Mouse (Mus musculus) testis, adult 2 months (tissue): ENCODE results near the gene Alox5ap. TPM values are rescaled to one million over a fixed set of nuclear protein-coding genes. Genes with fewer than 3 reads are reported as not detected.
A peak's percentile ranks its signal among the peaks of the same experiment; 100 is the strongest.

Experiments
- H3K27ac ChIP-seq: fragments of 200-500 bp; 2 replicates; pipeline ENCODE4 v1.5.1; 2012; ENCODE audit warnings: low read depth, low read length; ENCODE audit not compliant: control insufficient read depth, insufficient read depth
- H3K27me3 ChIP-seq: fragments of 200-500 bp; 2 replicates; pipeline ENCODE4 v1.6.1; 2012; ENCODE audit warnings: mild to moderate bottlenecking, low read length, moderate library complexity; ENCODE audit not compliant: control insufficient read depth, insufficient read depth
- H3K36me3 ChIP-seq: fragments of 200-500 bp; 2 replicates; pipeline ENCODE4 v1.6.1; 2012; ENCODE audit warnings: mild to moderate bottlenecking, low read length; ENCODE audit not compliant: control insufficient read depth, insufficient read depth
- H3K4me1 ChIP-seq: fragments of 200-500 bp; 2 replicates; pipeline ENCODE4 v1.6.1; 2012; ENCODE audit warnings: low read length; ENCODE audit not compliant: control insufficient read depth, insufficient read depth
- H3K4me3 ChIP-seq: fragments of 200-500 bp; 2 replicates; pipeline ENCODE4 v1.5.1; 2012; ENCODE audit warnings: low read depth, mild to moderate bottlenecking, low read length, moderate library complexity, mixed read lengths; ENCODE audit not compliant: control insufficient read depth
- CTCF ChIP-seq: fragments of 200-500 bp; IDR thresholded peaks from 2 replicates; pipeline ENCODE4 v1.5.1; 2012; ENCODE audit warnings: low read depth, mild to moderate bottlenecking, inconsistent platforms, low read length, moderate library complexity; ENCODE audit not compliant: control insufficient read depth, insufficient read depth, insufficient replicate concordance
- POLR2A ChIP-seq: fragments of 200-500 bp; IDR thresholded peaks from 2 replicates; pipeline ENCODE4 v1.6.1; 2012; ENCODE audit warnings: low read depth, mild to moderate bottlenecking, inconsistent platforms, low read length, moderate library complexity; ENCODE audit not compliant: control insufficient read depth
- polyA plus RNA-seq: library from polyadenylated mRNA; depleted of rRNA; stranded (reverse); fragments of >200 nt; gene quantifications from 2 replicates; pipeline ENCODE4 v1.2.3, GENCODE M21; 2012

Gene Alox5ap
- polyA plus RNA-seq, 1 experiment = 4.0 TPM

GRCm38 (mm10) chr5:149316926-149317325 lies 52.4 kb downstream of the Alox5ap start:
- TF ChIP-seq POLR2A (no peak), CTCF (no peak)
- Histone ChIP-seq H3K4me1 (peaks cover 21% of the 10 kb centered on the region), H3K36me3 (no peaks in the 10 kb centered on the region), H3K27me3 (no peaks in the 10 kb centered on the region), H3K4me3 (peak overlapping the region; percentile 10), H3K27ac (no peak overlapping the region)

DNA sequence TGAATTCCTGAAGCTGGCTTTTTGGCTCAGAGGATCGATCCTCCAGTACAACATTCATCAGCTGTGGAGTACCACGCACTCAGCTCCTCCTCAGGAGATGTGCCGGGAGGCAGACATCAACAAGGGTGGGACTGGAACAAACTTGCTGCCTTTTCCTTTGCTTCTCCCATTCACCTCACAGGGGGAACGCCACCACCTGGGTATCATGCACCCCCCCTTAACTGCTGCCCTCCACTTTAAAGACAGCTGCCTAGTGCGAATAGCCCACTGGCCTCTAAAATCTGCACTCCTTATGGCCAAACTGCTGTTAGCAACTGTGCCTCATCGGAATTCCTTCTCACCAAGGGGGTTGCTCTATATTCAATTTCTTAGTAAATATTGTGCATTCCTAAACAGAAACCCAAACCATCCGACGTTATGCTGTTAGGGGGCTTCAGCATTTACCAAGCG lies 55.3 kb downstream of the Alox5ap start:
- Histone ChIP-seq H3K27ac (peak overlapping the region; percentile 60), H3K4me3 (no peak overlapping the region), H3K36me3 (no peaks in the 10 kb centered on the region), H3K4me1 (peaks cover 19% of the 10 kb centered on the region), H3K27me3 (no peaks in the 10 kb centered on the region)
- no peak for TF ChIP-seq CTCF

GRCm38 (mm10) chr5:149320534-149321482 lies 56.2 kb downstream of the Alox5ap start:
- H3K27ac ChIP-seq = peak overlapping the region; percentile 60
- H3K4me1 ChIP-seq = peaks cover 19% of the 10 kb centered on the region
- H3K4me3 ChIP-seq = no peak overlapping the region
- TF ChIP-seq POLR2A (no peak), CTCF (no peak)
- no peaks in the 10 kb centered on the region for H3K27me3 ChIP-seq
- no peaks in the 10 kb centered on the region for H3K36me3 ChIP-seq

- no peak overlapping the region for H3K27ac ChIP-seq
- TF ChIP-seq POLR2A = no peak
- no peak for TF ChIP-seq CTCF
- H3K4me3 ChIP-seq = no peak overlapping the region
These were observed 57.6 kb downstream of the Alox5ap start for GRCm38 (mm10) chr5:149321909-149322841.

DNA sequence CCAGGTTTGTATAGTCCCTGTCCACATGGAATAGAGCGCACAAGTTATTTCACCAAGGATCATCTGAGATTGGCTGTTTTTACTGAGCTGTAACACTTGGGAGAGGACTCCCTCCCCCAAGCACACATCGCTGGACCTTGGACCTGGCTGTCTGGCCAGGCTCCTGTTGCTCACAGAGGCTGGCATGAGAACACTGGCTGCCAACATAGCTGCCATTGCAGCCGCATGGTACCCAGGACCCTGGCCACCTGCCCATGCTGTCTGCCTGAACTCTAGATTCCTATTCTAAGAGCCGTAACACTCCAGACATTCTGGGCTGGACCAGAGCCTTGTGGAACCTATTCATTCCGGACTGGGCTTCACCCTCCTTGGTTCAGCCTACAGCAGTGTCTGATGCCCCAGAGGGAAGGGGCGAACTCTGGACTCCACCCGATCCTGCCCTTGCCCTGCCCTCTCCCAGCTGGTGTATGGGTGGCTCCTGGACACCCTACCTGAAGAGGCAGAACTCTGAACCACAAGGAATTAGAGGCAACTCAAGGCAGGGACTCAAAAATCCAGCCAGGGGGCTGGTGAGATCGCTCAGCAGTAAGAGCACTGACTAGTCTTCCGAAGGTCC lies 58.5 kb downstream of the Alox5ap start:
- H3K4me1 ChIP-seq = peaks cover 12% of the 10 kb centered on the region
- no peak for TF ChIP-seq CTCF
- TF ChIP-seq POLR2A = no peak
- no peaks in the 10 kb centered on the region for H3K27me3 ChIP-seq
- H3K4me3 ChIP-seq = no peak overlapping the region
- H3K27ac ChIP-seq = no peak overlapping the region
- no peaks in the 10 kb centered on the region for H3K36me3 ChIP-seq

More at GRCm38 (mm10) chr5:149321909-149322841, 57.6 kb downstream of the Alox5ap start:
- Histone ChIP-seq H3K4me1 (peaks cover 14% of the 10 kb centered on the region), H3K36me3 (no peaks in the 10 kb centered on the region), H3K27me3 (no peaks in the 10 kb centered on the region)

GRCm38 (mm10) chr5:149324739-149325138 lies 60.2 kb downstream of the Alox5ap start:
- H3K4me3 ChIP-seq = no peak overlapping the region
- no peaks in the 10 kb centered on the region for H3K27me3 ChIP-seq
- TF ChIP-seq CTCF = no peak
- no peak for TF ChIP-seq POLR2A
- no peaks in the 10 kb centered on the region for H3K36me3 ChIP-seq
- no peak overlapping the region for H3K27ac ChIP-seq
- peaks cover 11% of the 10 kb centered on the region for H3K4me1 ChIP-seq
